Mouse (Mus musculus): ENCODE data around the gene Hdgfl2. TPM values are rescaled to one million over a fixed set of nuclear protein-coding genes. Genes with fewer than 3 reads are reported as not detected.

The Hdgfl2 gene
- 115 and 135 TPM in 2 replicates for polyA plus RNA-seq (2012; rRNA removed)

GRCm38 (mm10) chr17:56078880-56079795 is at the start of gene Hdgfl2:
Hdgfl2 (plus strand) TSS chr17:56079634.
- TF ChIP-seq POLR2A (IDR thresholded peaks at IDR 0.05; ENCODE audit: control insufficient read depth, low read depth, low read length), result peak; percentile 90
- 0 out of 2 replicates have a peak, but pooled peaks have one; percentile 0 for TF ChIP-seq CTCF (IDR thresholded peaks at IDR 0.05; ENCODE audit: control insufficient read depth, insufficient read depth, insufficient replicate concordance, low read depth, low read length)
- Histone ChIP-seq H3K4me1 (ENCODE audit: control insufficient read depth, insufficient read depth, low read length) (peaks cover 11% of the 10 kb centered on the region), H3K36me3 (ENCODE audit: control insufficient read depth, insufficient read depth, low read length) (peaks cover 3% of the 10 kb centered on the region), H3K4me3 (ENCODE audit: control insufficient read depth, low read depth, low read length) (peak within 1 kb of the TSS; percentile 100), H3K27me3 (ENCODE audit: control insufficient read depth, insufficient read depth, low read length) (no peaks in the 10 kb centered on the region), H3K27ac (ENCODE audit: control insufficient read depth, insufficient read depth, low read depth, low read length) (peak within 1 kb of the TSS; percentile 97)

- TF ChIP-seq CTCF (IDR thresholded peaks at IDR 0.05; ENCODE audit: control insufficient read depth, insufficient read depth, insufficient replicate concordance, low read depth, low read length), result no peak
- no peak for TF ChIP-seq POLR2A (IDR thresholded peaks at IDR 0.05; ENCODE audit: control insufficient read depth, low read depth, low read length)
- H3K36me3 ChIP-seq (ENCODE audit: control insufficient read depth, insufficient read depth, low read length), result peaks cover 3% of the 10 kb centered on the region
- H3K4me3 ChIP-seq (ENCODE audit: control insufficient read depth, low read depth, low read length), result no peak overlapping the region
- H3K27ac ChIP-seq (ENCODE audit: control insufficient read depth, insufficient read depth, low read depth, low read length), result peak overlapping the region; percentile 58
- peaks cover 20% of the 10 kb centered on the region for H3K4me1 ChIP-seq (ENCODE audit: control insufficient read depth, insufficient read depth, low read length)
- H3K27me3 ChIP-seq (ENCODE audit: control insufficient read depth, insufficient read depth, low read length), result no peaks in the 10 kb centered on the region
Measured at GRCm38 (mm10) chr17:56030238-56030870, 49.1 kb upstream of the Hdgfl2 start.

- H3K4me3 ChIP-seq (ENCODE audit: control insufficient read depth, low read depth, low read length), result no peak overlapping the region
- TF ChIP-seq CTCF (IDR thresholded peaks at IDR 0.05; ENCODE audit: control insufficient read depth, insufficient read depth, insufficient replicate concordance, low read depth, low read length) (no peak), POLR2A (IDR thresholded peaks at IDR 0.05; ENCODE audit: control insufficient read depth, low read depth, low read length) (no peak)
- H3K36me3 ChIP-seq (ENCODE audit: control insufficient read depth, insufficient read depth, low read length), result peaks cover 3% of the 10 kb centered on the region
- peaks cover 20% of the 10 kb centered on the region for H3K4me1 ChIP-seq (ENCODE audit: control insufficient read depth, insufficient read depth, low read length)
- no peaks in the 10 kb centered on the region for H3K27me3 ChIP-seq (ENCODE audit: control insufficient read depth, insufficient read depth, low read length)
- peak overlapping the region; percentile 58; the same call in 1 of the 2 replicates for H3K27ac ChIP-seq (ENCODE audit: control insufficient read depth, insufficient read depth, low read depth, low read length)
Measured at GRCm38 (mm10) chr17:56030919-56031318, 48.5 kb upstream of the Hdgfl2 start.

DNA sequence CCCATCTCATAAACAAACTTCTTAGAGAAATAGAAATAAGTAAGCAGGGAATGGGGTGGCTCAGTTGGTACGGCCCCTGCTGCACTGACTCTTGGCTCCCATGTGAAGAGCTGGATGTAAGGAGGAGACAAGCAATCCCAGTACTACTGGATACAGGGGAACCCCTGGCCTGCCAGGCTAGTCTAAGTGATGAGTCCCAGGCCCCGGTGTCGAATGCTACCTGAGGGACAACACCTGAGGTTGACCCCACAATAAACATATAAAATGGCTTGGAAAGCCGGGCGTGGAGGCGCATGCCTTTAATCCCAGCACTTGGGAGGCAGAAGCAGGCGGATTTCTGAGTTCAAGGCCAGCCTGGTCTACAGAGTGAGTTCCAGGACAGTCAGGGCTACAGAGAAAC is 48.0 kb upstream of the Hdgfl2 start:
- Histone ChIP-seq H3K36me3 (ENCODE audit: control insufficient read depth, insufficient read depth, low read length) (peaks cover 3% of the 10 kb centered on the region), H3K27ac (ENCODE audit: control insufficient read depth, insufficient read depth, low read depth, low read length) (no peak overlapping the region)
- TF ChIP-seq POLR2A (IDR thresholded peaks at IDR 0.05; ENCODE audit: control insufficient read depth, low read depth, low read length), result no peak
- no peak for TF ChIP-seq CTCF (IDR thresholded peaks at IDR 0.05; ENCODE audit: control insufficient read depth, insufficient read depth, insufficient replicate concordance, low read depth, low read length)

GRCm38 (mm10) chr17:56032127-56032733 is 47.2 kb upstream of the Hdgfl2 start:
- no peak overlapping the region for H3K27ac ChIP-seq (ENCODE audit: control insufficient read depth, insufficient read depth, low read depth, low read length)
- peaks cover 22% of the 10 kb centered on the region for H3K4me1 ChIP-seq (ENCODE audit: control insufficient read depth, insufficient read depth, low read length)
- no peak for TF ChIP-seq CTCF (IDR thresholded peaks at IDR 0.05; ENCODE audit: control insufficient read depth, insufficient read depth, insufficient replicate concordance, low read depth, low read length)
- no peak for TF ChIP-seq POLR2A (IDR thresholded peaks at IDR 0.05; ENCODE audit: control insufficient read depth, low read depth, low read length)
- H3K4me3 ChIP-seq (ENCODE audit: control insufficient read depth, low read depth, low read length), result no peak overlapping the region
- peaks cover 3% of the 10 kb centered on the region for H3K36me3 ChIP-seq (ENCODE audit: control insufficient read depth, insufficient read depth, low read length)
- H3K27me3 ChIP-seq (ENCODE audit: control insufficient read depth, insufficient read depth, low read length), result no peaks in the 10 kb centered on the region

More for the DNA sequence above, 48.0 kb upstream of the Hdgfl2 start:
- H3K4me1 ChIP-seq (ENCODE audit: control insufficient read depth, insufficient read depth, low read length), result peaks cover 20% of the 10 kb centered on the region
- no peak overlapping the region for H3K4me3 ChIP-seq (ENCODE audit: control insufficient read depth, low read depth, low read length)
- no peaks in the 10 kb centered on the region for H3K27me3 ChIP-seq (ENCODE audit: control insufficient read depth, insufficient read depth, low read length)

DNA sequence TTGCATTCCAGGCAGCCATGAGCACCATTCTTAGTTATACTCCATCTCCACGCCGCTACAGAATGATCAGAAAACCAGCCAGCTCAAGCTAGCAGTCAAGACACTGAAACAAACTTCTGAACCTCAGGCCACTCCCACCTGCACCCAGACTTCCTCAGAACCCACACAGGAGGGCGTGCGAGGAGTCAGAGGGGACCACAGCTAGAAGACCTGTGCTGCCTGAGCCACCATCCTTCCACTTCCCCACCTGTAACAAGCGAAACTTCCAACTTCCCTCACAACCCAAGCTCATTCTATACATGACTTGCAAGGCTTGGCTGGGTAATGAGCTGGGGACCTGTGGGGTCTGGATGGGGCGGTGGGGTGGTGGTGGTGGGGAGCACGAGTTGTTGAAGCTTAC is 46.6 kb upstream of the Hdgfl2 start:
- H3K4me3 ChIP-seq (ENCODE audit: control insufficient read depth, low read depth, low read length), result no peak overlapping the region
- H3K4me1 ChIP-seq (ENCODE audit: control insufficient read depth, insufficient read depth, low read length), result peaks cover 22% of the 10 kb centered on the region
- TF ChIP-seq CTCF (IDR thresholded peaks at IDR 0.05; ENCODE audit: control insufficient read depth, insufficient read depth, insufficient replicate concordance, low read depth, low read length), result no peak
- no peak for TF ChIP-seq POLR2A (IDR thresholded peaks at IDR 0.05; ENCODE audit: control insufficient read depth, low read depth, low read length)
- peaks cover 3% of the 10 kb centered on the region for H3K36me3 ChIP-seq (ENCODE audit: control insufficient read depth, insufficient read depth, low read length)
- no peaks in the 10 kb centered on the region for H3K27me3 ChIP-seq (ENCODE audit: control insufficient read depth, insufficient read depth, low read length)
- no peak overlapping the region for H3K27ac ChIP-seq (ENCODE audit: control insufficient read depth, insufficient read depth, low read depth, low read length)

Data from testis, adult 2 months (tissue).